Mouse (Mus musculus): ENCODE results near the gene Slc25a20.
"Not testable (repeated sequence)": the region's sequence is repeated elsewhere in the genome, so short reads cannot be mapped to it uniquely, and the experiment has no call there.

Gene Slc25a20

DNA sequence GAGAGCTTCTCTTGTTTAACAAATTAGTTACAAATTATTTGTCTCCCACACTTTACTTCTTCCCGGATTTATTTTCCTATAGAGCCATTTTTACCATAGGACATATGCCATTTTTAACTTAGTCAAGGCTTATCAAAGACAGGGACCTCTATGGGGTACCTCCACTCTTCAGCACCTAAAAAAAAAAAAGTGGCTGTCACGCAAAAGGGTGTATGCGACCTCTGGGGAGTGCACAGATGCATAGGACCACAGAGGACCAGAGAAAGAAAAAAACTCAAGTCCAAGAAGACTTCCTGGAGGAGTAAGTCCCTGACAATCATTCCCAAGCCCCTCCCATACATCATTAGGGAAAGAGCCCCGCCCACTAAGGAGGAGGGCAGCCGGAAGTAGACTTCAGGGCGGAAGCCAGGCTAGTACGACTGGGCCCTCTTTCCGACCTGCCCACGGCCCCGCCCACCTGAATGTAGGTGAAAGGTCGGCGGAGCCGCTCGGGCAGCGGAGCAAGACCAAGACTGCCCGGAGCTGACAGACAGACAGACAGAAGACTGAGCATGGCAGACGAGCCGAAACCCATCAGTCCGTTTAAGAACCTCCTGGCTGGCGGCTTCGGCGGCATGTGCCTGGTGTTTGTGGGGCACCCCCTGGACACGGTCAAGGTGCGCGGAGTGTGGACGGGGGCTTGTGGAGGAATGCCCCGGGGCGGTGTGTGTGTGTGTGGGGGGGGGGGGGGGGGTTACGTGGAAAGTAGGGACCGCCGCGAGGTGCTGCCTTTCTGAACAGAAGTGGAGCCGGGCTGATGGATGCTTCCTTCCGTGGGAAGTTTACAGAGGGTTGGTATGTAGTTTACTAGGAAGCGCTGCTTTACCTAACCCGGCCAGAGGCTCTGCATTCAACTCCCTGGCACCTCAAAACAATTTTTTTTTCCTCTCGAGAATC, at the start of gene Slc25a20:
Slc25a20 (plus strand) TSS at position 412 of the 936 bp plus-strand sequence.
- DNase-seq = peak; percentile 88 to 94

DNA sequence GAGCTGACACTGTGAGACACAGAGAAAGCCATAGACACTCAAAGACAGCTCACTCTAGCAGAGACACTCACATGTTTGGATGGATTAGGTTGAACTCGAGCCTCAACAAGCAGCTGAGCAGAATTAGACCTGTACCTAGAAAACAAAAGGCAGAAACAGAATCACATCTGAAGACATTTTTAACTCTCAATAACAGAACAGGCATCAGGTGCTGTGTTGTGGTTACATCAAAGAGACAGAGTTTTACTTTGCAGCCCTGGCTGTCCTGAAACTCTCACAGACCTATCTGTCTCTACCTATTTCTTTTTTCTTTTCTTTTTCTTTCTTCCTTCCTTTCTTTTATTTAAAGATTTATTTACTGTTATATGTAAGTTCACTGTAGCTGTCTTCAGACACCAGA, 44.6 kb upstream of the Slc25a20 start:
- no peak for DNase-seq

DNA sequence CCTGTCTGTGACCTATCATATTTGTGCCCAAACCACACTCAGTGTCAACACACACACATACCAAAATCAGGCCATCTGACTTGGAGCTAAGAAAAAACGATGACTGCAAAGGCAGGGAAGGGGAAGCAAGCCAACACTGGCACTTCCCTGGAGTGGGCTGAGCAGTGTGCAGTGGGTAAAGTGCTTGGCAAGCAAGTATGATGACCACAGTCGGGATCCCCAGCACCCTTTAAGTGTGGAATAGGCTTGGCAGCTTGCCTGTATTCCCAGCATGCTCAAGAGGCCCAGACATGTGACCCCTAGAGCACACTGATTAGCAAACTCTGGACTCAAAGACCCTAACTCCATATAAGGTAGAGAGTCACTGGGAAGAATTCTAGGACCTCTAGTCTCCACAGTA, 35.4 kb upstream of the Slc25a20 start:
- DNase-seq = peak in 1 of 2 experiments; percentile 19

DNA sequence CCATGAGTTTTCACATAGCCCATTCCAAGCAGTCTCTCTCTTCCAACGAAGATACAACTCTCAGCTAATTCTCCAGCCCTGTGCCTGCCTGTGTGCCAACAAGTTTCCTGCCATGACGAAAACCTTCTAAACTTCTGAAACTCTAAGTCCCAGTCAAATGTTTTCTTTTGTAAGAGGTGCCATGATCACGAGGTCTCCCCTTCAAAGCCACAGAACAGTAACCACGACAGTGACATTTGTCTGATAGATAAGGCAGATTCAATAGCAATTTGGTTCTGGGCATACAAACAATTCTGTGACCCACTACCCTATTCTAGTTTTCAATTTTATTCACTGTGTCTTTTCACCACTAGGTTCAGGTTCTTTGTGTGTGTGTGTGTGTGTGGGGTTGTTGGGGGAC, 33.7 kb upstream of the Slc25a20 start:
- DNase-seq = no peak

DNA sequence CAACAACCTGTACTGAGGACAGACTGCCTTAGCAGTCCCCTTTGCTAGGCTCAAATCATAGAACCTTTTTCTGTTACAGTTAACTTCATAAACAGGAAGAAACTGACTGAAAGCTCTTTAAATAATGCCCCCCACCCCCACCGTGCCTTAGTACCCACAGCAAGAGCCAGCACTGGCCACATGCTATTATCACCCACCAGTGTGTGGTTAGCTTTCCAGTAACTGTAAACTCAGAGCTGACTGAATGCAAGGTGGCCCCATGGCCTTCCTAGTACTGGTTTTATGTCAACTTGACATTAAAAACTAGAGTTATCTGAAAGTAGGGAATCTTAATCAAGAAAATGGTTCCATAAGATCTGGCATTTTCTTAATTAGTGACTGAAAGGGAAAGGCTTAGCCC, 31.2 kb upstream of the Slc25a20 start:
- no peak for DNase-seq

DNA sequence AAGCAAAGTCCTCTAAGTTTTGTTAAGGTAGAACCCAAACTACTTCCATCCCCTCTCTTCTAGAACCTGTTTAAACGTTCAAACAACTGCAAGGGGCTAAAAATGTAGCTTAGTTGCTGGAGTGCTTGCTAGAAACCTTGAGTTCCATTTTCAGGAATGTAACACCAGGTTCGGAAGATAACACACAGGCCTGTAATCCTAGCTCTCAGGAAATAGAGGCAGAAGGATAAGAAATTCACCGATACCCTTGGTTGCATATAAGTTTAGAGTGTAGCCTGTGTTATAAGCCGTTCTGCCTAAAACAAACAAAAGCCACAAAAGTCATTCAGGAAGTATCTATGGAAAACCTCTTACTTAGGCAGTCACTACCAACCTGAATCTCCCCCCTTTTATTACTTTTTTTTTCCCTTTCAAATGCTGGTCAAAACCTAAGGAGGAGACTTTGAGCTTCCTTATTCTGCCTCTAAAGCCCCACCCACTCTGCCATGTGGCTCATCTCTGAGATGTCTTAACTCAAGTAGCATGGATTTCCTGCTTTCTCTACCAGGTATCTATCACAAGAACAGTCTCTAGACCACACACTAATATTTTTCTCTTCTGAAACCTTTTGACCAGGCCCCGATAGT, 30.1 kb upstream of the Slc25a20 start:
- no peak for DNase-seq

DNA sequence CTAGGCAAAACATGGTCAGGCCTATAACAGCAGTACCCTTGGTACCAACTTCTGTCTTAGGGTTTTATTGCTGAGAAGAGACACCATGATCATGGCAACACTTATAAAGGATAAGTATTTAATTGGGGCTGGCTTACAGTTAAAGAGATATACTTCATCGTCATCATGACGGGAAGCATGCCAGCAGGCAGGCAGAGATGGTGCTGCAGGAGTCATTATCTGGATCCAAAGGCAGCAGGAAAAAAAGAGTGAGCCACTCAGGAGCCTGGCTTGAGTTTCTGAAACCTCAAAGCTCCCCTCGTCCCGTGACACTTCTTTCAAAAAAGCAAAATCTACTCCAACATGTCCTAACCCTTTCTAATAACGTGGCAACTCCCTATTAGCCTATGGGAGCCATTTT, 29.5 kb upstream of the Slc25a20 start:
- DNase-seq = no peak

DNA sequence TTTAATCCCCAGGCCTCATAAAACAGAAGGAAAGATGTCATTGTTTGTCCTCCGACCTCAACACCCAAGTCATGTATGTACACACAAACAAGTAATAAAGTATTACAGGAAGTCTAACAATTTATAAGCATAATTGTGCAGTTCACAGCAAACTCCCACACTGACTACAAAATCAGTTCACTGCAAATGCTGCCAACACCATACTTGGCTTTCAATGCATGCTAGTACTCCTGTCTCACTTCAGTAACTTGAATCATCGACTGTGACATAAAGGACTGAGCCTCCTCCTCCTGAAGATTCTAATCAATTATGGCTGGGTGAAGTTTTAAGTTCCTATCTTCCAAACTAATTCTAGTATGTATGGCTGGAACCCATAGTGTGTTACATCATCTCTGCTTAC, 28.0 kb upstream of the Slc25a20 start:
- no peak for DNase-seq

DNA sequence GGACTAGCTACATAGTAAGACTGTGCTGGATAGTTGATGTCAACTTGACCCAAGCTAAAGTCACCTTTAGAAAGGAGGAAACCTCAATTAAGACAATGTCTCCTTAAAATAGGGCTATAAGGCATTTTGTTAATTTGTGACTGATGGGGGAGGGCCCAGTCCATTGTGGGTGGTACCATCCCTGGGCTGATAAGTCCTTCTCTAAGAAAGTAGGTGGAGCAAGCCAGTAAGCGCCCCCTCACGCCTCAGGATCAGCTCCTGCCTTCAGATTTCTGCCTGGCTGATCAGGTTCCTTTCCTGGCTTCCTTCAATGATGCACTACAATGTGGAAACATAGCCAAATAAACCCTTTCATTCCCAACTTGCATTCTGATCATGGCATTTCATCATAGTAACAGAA, 26.5 kb upstream of the Slc25a20 start:
- peak in 1 of 2 experiments; percentile 4 for DNase-seq

DNA sequence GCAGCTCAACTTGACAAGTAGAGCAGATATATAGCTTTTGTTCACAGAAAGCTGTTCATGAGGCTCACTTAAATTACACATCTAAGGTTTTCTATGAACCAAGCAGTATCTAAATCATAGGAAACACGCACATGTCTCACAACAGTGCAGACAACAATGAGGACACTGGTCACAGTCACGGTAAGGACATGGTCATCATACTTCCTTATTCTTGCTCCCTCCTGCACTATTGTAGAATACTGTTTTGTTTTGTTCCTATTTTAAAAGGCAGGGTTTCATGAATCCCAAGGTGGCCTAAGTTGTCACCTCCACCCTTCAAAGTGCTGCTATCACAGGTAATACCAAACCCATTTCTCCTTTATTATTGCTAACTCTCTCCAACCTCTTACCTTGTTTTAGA, 22.1 kb upstream of the Slc25a20 start:
- no peak for DNase-seq

DNA sequence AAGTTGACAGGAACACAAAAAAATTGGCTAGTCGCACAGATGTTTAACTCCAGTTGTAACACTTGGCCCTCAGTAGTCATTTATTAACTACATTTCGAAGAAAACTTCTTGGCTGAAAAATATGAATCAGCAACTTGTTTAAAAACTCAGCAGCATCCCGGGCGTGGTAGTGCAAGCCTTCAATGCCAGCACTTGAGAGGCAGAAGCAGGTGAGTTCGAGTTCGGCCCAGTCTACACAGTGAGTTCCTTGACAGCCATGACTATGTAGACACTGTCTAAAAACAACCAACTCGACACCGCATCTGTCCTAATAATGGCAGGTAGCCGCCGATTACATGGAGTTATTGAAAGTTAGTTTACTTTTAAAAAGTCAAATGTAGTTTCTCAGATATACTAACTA, 13.7 kb upstream of the Slc25a20 start:
- peak; percentile 21 to 42 for DNase-seq

DNA sequence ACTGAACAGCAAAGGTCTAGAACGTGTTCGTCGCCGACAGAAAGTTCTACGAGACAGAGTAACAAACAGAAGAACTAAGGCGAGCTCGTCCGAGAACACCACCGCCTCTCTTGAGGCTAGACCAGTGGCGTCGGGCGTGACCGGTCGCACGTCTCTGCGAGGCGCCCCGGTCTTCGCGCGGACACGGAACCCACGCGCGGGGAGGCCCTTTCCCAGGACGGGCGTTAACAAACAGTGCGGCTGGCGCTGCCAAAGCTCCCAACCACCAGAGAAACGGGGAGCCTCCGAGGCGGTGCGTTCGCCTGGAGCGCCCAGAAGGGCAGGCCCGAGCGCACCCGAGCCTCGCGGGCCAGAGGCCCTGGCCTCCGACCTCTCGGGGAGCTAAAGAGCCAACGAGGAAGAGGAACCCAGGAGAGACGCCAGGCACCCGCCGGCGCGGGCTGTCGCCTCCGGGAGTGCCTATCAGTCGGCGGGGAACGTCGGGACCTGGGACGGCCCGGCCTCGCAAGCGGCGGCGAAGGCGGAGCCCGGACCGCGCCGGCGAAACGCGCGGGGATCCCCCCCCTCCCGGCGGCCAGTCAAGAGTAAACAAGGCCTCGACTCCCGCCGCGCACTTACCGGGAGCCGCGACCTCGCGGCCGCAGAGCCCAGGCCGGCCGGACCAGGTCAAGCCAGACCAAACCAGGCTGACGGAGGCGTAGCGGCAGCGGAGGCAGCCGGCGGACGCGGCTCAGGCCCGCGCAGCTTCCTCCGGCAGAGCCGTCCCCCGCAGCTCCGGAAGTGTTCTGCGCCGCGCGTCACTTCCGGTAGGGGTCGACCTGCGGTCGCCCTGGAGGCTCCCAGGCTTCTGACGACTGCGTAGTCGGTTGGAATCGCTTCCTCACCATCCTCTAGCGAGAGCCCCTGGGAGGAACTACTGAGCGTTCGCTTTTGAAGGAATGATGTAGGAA, 13.0 kb upstream of the Slc25a20 start, which contains the start of gene Arih2:
Arih2 (minus strand) TSS at position 776 of the 950 bp plus-strand sequence.
- DNase-seq = peak; percentile 94 to 96

DNA sequence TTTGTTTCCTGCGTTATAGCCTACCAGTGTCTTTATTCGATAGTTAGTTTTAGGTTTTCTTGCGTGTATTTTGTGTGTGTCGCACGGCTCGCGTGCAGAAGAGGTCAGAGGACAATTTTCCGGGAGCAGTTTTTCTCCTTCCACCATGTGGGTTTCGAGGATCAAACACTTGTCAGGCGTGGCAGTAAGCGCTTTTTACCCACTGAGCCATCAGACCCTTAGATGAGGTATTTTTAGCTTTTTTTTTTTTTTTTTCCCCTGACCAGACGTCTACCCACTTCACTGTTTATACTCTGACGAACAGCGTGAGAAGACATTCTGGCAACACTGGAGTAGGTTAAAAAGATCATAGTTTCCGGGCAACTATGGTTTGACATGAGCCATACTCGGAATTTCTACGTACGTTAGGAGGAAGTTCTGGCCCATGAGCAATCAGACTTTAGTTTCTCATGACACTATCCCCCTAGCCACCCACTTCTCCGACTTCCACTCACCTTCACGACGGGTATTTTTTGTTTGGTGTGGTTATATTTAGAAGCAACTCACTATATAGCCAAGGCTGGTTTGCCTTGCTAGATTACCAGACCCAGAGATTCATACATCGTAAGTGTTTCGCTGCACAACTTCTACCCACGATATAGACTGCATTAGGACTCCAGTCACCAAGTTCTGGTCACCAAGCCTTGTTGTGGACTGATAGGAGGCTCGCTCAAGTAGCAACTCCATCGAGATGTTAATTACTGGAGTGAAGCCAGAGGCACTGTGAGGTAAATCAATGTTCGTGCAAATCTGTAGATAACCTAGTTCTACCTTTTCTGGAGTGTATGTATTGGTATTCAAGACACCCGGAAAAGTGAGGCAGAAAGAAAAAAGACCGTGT, 12.1 kb upstream of the Slc25a20 start:
- DNase-seq = no peak

DNA sequence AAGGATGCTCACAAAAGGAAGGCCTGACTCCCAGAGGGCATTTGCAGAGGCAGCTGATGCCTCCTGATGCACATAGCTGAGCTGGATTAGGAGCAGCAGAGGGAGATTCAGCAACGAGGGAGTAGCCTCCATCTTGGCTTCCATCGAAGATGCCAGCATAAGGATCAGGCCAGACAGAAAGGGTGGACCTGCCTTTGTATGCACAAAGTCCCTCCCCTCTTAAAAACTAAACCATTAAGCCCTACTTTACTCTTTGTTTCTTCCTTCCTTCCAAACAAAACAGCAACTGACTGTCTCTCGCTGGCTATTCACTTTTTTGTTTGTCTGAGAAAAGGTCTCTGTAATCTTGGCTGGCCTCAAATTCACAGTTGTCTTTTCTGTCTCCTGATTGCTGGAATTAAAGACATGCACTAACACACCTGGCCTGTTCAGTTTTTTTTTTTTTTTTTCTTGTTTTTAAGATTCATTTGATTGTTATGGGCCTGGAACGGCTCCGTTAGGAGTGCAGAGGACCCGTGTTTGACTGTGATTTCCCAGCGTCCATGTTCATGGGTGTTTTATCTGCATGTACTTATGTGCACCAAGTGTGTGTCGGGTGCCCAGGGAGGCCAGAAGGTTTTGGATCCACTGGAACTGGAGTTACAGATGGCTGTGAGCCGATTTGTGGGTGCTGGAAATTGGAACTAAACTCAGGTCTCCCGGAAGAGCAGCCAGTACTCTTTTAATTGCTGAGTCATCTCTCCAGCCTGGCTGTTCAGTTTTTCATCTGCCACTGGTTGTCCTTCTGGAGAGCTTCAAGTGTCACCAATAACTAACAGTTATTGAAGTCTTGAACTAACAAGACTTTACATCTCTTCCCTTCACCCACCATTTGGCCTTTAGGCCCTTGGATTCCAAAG, 7.1 kb upstream of the Slc25a20 start:
- no peak for DNase-seq

DNA sequence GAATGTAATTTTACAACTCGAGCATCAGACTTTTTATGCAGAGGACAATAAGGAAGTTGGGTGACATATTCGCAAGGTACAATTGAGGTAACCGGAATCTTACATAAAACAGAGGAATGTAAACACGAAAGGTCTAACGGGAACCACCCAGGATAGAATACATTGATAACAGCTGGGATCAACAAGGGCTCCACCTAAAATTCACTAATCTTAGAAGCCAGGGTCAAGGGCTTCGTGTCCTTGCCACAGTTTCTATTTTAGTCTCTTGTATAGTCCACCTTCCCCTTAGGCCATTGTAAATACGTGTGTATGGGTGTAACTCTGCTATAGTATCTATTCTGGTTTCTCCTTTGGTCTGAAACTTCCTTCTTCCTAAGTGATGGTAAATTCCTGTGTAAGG, 6.0 kb upstream of the Slc25a20 start:
- DNase-seq = not testable (repeated sequence)

DNA sequence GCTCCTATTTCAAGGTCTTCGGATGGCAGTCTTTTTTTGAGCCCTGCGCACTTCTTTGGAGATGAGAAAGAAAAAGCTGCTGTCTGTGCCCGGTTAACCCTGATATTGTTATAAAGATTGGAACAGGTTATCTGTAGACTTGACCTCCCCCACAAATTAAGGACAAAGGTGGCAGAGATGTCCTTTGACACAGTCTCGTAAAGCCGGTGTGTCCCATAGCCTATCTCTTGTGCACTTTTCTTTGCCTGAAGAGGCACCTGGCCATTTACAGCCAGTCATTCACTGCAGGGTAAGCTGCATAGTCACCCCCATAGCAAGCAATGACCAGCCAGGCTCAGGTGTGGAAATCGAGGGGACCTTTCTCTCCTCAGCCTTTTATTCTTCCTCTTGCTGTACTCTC, 772 bp downstream of the Slc25a20 start:
- no peak for DNase-seq

DNA sequence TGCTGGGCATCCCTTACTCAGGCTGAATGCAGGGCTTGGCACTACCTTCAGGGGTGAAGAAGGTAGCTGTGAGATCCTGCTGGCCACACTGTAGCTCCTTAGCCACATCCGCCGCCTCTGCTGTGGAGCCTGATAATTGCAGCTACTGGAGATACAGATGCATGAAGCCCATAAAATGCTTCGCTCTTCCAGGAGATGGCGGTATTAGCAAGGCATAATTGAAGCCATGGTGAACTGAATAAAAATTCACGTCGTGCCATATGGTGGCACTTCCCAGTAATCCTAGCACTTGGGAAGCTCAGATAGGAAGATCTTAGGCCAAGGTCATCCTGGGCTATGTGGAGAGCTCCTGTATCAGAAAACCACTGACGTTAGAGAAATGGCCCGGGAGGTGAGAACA, 8.0 kb downstream of the Slc25a20 start:
- DNase-seq = peak; percentile 29 to 44

DNA sequence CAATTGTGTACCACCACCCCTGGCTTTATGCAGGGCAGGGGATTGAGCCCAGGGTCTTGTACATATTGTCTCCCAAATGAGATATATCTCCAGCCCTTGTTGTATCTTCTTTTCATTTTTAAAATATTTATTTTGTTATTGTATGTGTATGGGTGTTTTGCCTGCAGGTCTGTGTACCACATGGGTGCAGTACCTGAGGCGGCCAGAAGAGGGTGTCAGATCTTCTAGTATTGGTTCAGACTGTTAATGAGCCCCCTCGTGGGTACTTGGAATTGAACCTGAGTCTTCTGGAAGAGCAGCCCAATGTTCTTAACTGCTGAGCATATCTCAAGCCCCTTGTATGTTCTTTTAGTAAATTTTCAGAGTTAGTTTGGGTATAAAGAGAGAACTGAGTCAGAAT, 11.3 kb downstream of the Slc25a20 start:
- peak; percentile 38 to 49 for DNase-seq

DNA sequence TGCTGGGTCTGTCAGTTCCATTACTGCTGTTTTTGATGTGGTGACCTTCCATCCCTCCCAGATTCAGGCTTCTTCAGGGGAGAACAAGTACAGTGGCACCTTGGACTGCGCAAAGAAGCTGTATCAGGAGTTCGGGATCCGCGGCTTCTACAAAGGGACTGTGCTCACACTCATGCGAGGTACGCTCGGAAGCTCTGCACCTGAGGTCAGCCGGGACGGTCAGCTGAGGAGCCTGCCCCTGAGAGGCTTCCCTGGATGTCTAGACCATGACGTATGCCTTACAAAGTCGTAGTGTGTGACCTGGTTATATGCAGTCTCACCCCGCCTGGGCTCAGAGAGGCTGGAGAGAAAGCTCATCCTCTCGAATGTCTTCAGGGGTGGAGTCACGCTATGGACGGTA, 18.1 kb downstream of the Slc25a20 start:
- DNase-seq = no peak

DNA sequence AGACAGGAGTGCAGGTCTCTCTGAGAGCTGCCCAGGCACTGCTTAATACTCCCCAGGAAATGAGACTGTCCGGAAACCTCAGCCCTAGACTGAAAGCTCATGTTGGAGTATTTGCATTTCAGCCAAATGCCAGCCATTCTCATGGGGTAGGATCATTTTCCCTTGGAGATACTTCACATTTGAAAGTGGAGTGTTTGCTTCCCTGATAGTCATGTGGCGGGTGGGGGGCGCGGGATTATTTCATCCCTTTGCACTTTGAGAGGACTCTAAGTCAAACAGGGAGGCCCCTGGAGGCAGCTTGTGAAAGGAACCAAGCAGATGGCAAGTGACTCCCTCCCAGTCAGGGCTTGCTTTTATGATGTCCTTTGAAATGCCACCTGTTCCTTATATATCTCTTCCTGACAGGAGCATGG, 24.6 kb downstream of the Slc25a20 start:
- DNase-seq = peak in 1 of 2 experiments; percentile 18

DNA sequence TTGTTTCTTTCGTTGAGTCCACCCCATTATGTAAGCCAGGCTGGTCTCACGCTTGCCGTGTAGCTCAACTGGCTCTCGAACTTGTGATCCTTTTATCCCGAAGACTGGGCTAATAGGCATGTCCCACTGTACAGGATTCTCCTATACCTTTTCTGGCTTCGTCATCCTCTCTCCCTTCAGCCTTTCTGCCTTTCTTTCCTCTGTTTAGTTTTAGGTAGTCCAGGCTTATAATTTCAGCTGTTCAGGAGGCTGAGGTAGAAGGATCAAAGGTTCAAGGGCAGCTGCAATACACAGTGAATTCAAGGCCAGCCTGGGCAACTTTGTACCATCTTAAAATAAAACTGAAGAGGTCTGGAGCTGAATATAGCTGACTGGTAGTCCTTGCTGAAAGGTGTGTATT, 25.3 kb downstream of the Slc25a20 start:
- DNase-seq = no peak
